Mouse (Mus musculus) embryonic facial prominence, embryonic 11.5 days (tissue): ENCODE results near the gene Cyth2. TPM values are rescaled to one million over a fixed set of nuclear protein-coding genes. Genes with fewer than 3 reads are reported as not detected.

Experiments used
- ATAC-seq: fragments of 200-750 bp; cut with Nextera tagmentation; replicated peaks from 2 replicates; pipeline ENCODE4 v1.8.0; 2017; ENCODE audit warnings: low read depth; ENCODE audit not compliant: insufficient number of reproducible peaks, low FRiP score, low TSS enrichment
- DNase-seq: peaks from one replicate; pipeline ENCODE4 v3.0.0-alpha.2; 2015; ENCODE audit warnings: low spot score
- H3K27ac ChIP-seq: fragments of 300-500 bp; sonication (generic); replicated peaks from 2 replicates; pipeline ENCODE4 v1.5.1; 2014; ENCODE audit warnings: mild to moderate bottlenecking, low read depth, low read length, control low read depth
- H3K27me3 ChIP-seq: fragments of 300-500 bp; sonication (generic); 2 replicates; pipeline ENCODE4 v1.6.1; 2014; ENCODE audit warnings: mild to moderate bottlenecking, low read length, moderate library complexity, mixed read lengths; ENCODE audit not compliant: control insufficient read depth, insufficient read depth
- H3K36me3 ChIP-seq: fragments of 300-500 bp; sonication (generic); replicated peaks from 2 replicates; pipeline ENCODE4 v1.6.1; 2014; ENCODE audit warnings: low read depth, mild to moderate bottlenecking, low read length, moderate library complexity, mixed read lengths; ENCODE audit not compliant: control insufficient read depth, insufficient read depth
- H3K4me1 ChIP-seq: fragments of 300-500 bp; sonication (generic); 2 replicates; pipeline ENCODE4 v1.6.1; 2014; ENCODE audit warnings: low read length, mixed read lengths; ENCODE audit not compliant: control insufficient read depth, insufficient read depth
- H3K4me2 ChIP-seq: fragments of 300-500 bp; sonication (generic); 2 replicates; pipeline ENCODE4 v1.6.1; 2014; ENCODE audit warnings: low read depth, mild to moderate bottlenecking, control low read depth, low read length, moderate library complexity
- H3K4me3 ChIP-seq: fragments of 300-500 bp; sonication (generic); 2 replicates; pipeline ENCODE4 v1.5.1; 2014; ENCODE audit warnings: low read depth, low read length, control low read depth
- H3K9ac ChIP-seq: fragments of 300-500 bp; sonication (generic); replicated peaks from 2 replicates; pipeline ENCODE4 v1.6.1; 2014; ENCODE audit warnings: mild to moderate bottlenecking, control low read depth, low read length
- H3K9me3 ChIP-seq: fragments of 300-500 bp; sonication (generic); replicated peaks from 2 replicates; pipeline ENCODE4 v1.6.1; 2016; ENCODE audit warnings: mild to moderate bottlenecking, low read length, inconsistent platforms, mixed read lengths; ENCODE audit not compliant: control insufficient read depth
- WGBS: fragments of 180-500 bp; shearing (Covaris S2); extraction: QIAGEN DNeasy Blood & Tissue Kit; methylation state at CpG from one replicate; pipeline ENCODE4 v1.1.7; 2014; 5-methylcytosine and 5-hydroxymethylcytosine counted together
- polyA plus RNA-seq: library from polyadenylated mRNA; unstranded; fragments of >200 nt; fragmentation: Nextera tagmentation; extraction: Ambion mirVana; gene quantifications from 2 replicates; pipeline ENCODE4 v1.2.1, GENCODE M21; 2014

Cyth2 gene
- 168 and 170 TPM in 2 replicates for polyA plus RNA-seq

DNA sequence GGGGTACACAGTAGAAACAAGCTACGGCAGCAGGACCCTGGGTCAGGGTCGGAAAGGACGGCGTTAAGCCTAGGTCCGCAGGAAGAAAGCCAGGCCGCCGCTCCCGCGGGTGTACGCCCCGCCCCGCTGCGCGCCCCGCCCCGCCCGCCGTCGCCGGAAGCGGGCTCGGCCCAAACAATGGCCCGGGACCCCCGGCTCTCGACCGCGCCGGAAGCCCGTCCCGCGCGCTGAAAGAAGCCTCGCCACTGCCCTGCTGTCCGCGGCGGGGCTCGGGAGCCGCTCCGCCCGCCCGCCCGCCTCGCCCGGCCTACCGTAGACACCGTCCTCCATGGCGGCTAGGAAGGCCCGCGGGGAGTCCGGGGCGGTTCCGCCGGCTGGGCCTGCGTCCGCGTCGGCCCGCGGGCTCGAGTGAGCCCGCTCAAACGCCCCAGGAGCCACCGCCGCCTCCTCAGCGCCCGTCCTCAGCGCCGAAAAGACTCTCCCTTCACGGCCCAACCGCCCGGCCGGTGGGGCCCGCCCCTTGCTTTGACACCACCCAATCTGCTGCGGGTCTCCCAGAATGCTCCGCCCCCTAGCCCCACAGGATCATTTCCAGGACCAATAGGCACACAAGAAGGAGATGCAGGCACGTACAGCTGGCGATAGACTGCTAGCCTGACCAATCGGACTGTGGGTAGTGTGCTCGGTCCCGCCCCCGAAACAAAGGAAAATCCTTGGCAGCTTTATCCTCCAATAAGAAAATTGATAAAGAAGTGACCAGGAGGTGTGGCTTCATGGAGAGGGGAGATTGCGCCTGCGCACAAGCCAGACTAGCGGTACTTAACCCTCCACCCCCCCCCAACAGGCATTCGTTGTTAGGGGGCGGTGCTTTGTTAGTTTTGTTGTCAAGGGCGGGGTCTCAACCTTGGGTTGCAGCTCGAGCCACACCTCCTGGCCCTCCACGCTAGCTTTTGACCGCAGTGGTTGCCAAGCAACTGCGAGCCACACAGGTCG, at the start of gene Cyth2:
TSS of gene Cyth2 (minus strand) at position 795 of the 993 bp plus-strand sequence.
- H3K4me1 ChIP-seq = peaks cover 2% of the 10 kb centered on the region; the same call in 1 of the 2 replicates
- peaks cover 21% of the 10 kb centered on the region for H3K36me3 ChIP-seq
- H3K4me2 ChIP-seq = peak within 1 kb of the TSS; percentile 68
- peak within 1 kb of the TSS; percentile 100 for H3K9ac ChIP-seq
- ATAC-seq = peak; percentile 97
- 1% methylated on average over 86 of the region's 92 CpGs for WGBS
- H3K9me3 ChIP-seq = no peaks in the 10 kb centered on the region
- DNase-seq = peak; percentile 100
- H3K27ac ChIP-seq = peak within 1 kb of the TSS; percentile 100
- H3K4me3 ChIP-seq = peak within 1 kb of the TSS; percentile 93
- H3K27me3 ChIP-seq = no peaks in the 10 kb centered on the region

DNA sequence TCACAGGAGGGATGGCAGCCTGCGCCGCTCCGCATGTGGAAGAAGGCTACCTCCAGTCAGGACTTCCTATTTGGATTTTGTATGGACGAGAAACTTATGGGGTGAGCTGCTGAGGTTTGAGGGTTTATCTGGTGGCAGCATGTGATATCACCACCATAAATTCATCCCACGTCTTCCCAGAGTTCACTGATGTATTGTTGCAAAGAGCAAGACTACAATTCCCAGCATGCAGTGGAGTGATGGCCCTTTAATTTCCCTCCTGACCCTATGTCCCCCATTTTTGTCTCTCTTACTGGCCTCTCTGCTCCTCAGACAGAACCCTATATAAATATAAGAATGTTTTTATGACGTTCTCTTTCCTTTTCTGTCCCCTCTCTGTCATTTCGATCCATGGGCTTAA, 48.4 kb upstream of the Cyth2 start:
- H3K4me3 ChIP-seq = no peak overlapping the region
- H3K27ac ChIP-seq = no peak overlapping the region
- no peaks in the 10 kb centered on the region for H3K9me3 ChIP-seq
- no peaks in the 10 kb centered on the region for H3K36me3 ChIP-seq
- H3K4me1 ChIP-seq = peaks cover 2% of the 10 kb centered on the region; the same call in 1 of the 2 replicates
- H3K9ac ChIP-seq = no peak overlapping the region
- WGBS = 86% methylated on average over 7 of the region's 7 CpGs
- ATAC-seq (no peak), DNase-seq (no peak)
- H3K27me3 ChIP-seq = peaks cover 5% of the 10 kb centered on the region
- no peak overlapping the region for H3K4me2 ChIP-seq

DNA sequence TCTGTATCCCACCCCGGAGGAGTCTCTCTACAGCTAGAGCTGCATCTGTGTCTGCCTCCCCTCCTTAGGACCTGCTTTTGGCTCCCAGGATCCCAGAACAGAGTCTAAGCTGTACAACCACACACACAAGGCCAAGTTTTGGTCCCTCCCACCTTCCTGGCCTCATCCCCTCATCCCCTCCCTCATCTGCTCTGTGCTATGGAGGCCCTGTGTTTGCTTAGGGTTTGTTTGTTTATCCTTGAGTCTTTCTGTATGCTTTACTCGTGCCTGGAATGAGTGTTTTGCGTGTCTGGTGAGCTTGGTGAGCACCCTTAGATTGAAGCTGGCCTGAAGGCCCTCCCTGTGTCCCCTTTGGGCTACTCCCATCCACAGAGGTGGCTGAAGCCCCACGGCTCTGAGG, 44.6 kb upstream of the Cyth2 start:
- Histone ChIP-seq H3K4me3 (no peak overlapping the region), H3K9me3 (no peaks in the 10 kb centered on the region), H3K9ac (no peak overlapping the region), H3K27me3 (peaks cover 11% of the 10 kb centered on the region), H3K4me2 (no peak overlapping the region), H3K36me3 (no peaks in the 10 kb centered on the region), H3K4me1 (no peaks in the 10 kb centered on the region), H3K27ac (no peak overlapping the region)
- ATAC-seq (no peak), DNase-seq (no peak)
- WGBS = 67% methylated on average over 4 of the region's 4 CpGs

DNA sequence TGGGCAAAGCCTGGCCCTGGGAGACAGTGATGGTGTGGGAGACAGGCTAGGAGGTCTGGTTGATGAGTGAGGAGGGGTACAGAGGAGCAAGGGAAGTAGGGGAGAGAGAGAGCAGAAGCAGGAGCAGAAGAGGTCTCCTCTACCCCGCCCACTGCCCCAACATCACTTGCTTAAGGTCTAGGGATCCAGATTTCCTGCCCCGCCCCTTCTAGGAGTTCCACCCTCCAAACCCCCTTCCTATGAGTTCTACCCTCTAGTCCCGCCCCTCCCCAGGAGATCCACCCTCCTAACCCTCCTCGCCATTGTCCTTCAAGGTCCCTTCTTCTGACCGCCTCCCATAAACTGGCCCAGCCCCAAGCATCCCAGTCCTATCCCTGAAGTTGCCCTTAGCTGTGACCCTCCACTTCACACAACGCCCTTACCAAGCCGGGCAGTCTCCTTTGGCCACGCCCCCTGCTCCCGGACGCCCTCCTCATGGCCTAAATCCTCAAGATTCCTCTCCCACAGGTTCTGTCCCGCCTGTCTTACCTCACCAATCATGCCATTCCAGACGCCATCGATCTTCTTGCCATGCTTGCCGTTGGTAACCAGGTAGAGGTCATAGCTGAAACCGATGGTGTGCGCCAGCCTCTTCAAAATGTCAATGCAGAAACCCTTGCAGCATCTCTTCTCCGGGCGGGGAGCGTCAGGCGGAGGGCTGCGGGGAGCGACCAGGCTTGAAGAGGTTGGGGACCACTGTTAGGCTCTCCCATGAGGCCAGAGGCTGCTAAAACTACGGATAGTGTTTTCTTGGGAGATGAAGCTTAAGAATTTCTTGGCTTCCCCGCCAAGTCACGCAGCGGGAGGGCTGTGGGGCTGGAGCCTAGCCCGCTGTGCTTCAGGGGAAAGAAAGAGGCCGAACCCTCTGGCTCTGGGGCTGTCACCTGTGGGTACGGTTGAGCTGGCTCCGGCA, 42.8 kb upstream of the Cyth2 start:
- Histone ChIP-seq H3K9ac (peak overlapping the region; percentile 39), H3K9me3 (no peaks in the 10 kb centered on the region), H3K4me2 (peak overlapping the region; percentile 61), H3K27me3 (peaks cover 11% of the 10 kb centered on the region), H3K27ac (no peak overlapping the region), H3K36me3 (no peaks in the 10 kb centered on the region), H3K4me1 (no peaks in the 10 kb centered on the region), H3K4me3 (peak overlapping the region; percentile 32)
- DNase-seq = peak; percentile 45
- no peak for ATAC-seq
- WGBS = 3% methylated on average over 30 of the region's 30 CpGs

DNA sequence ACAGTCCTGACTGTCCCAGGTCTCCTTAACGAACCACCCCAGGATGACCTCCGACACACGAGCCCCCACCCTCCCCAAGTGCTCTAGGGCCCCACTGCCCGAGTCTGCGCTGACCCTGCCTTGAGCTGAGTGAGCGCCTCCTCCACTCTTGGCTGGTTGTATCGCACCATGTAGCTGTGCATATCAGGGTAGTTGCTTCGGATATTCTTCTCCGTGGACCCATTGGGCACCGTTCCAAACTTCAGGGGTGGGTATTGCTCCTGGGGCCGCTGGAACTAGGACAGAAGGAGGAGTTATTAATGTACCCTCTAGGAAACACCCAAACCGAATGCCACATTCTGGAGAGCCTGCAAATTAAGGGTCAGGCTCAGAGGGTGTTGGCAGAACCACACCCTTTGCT, 38.7 kb upstream of the Cyth2 start:
- Histone ChIP-seq H3K36me3 (no peaks in the 10 kb centered on the region), H3K9me3 (no peaks in the 10 kb centered on the region), H3K9ac (no peak overlapping the region), H3K4me1 (no peaks in the 10 kb centered on the region), H3K27ac (no peak overlapping the region), H3K4me2 (no peak overlapping the region), H3K4me3 (no peak overlapping the region), H3K27me3 (peaks cover 11% of the 10 kb centered on the region)
- DNase-seq (no peak), ATAC-seq (no peak)
- 79% methylated on average over 12 of the region's 12 CpGs for WGBS

DNA sequence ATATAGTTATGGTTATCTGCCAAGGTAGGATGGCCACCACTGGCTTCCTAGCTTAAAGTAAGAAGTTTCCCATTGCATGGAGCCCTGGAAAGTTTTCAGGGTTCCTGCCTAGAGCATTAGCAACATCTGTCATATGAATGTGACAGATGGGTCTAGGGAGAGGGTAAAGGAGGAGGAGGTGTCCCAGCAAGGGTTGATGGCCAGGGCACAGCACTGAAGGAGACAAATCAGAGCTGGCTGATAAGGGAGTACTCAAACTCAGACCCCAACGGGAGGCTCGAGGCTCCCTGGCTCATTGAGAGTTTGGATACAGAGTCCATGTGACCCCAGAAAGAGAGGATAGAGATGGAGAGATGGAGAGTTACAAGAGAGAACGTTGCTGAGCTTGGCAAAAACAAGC, 36.3 kb upstream of the Cyth2 start:
- Histone ChIP-seq H3K4me2 (no peak overlapping the region), H3K27ac (no peak overlapping the region), H3K36me3 (no peaks in the 10 kb centered on the region), H3K27me3 (no peaks in the 10 kb centered on the region), H3K4me1 (no peaks in the 10 kb centered on the region), H3K9ac (no peak overlapping the region), H3K9me3 (no peaks in the 10 kb centered on the region), H3K4me3 (no peak overlapping the region)
- DNase-seq (no peak), ATAC-seq (no peak)
- WGBS = 74% methylated on average over 3 of the region's 3 CpGs

DNA sequence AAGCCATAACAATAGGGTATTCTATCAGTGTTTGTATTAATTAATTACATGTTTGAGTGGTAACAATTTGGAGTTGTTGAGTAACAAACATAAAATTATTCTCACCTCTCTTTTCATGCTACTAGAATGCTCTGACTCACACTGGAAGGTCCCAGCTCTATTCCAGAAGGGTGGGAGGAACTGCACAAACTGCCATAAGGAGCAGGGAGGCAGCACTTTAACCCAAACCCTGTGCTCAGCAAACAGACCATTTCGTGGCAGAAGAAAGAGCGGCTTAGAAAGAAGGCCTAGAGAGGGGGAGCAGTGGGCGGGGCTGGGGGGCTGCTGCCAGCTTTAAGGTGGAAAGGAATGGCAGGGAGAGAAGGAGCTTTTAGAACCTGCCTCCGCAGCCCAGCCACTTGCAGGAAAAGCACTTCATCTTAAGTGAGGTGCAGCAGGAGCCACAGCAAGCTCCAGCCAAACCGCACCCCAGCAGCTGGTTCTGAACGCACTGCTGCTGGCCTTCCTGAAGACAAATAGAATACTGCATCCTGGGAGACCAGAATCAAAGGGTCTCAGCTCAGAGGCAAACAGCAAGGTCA, 34.2 kb upstream of the Cyth2 start:
- Histone ChIP-seq H3K36me3 (no peaks in the 10 kb centered on the region), H3K27ac (no peak overlapping the region), H3K27me3 (no peaks in the 10 kb centered on the region), H3K4me2 (no peak overlapping the region), H3K4me3 (no peak overlapping the region), H3K9me3 (no peaks in the 10 kb centered on the region), H3K9ac (0 out of 2 replicates have a peak overlapping the region, but pooled peaks have one; percentile 18), H3K4me1 (no peaks in the 10 kb centered on the region)
- no peak for ATAC-seq
- DNase-seq = no peak
- 9% methylated on average over 6 of the region's 6 CpGs for WGBS
